Mouse (Mus musculus): ENCODE results near the gene Cep55. TPM values are rescaled to one million over a fixed set of nuclear protein-coding genes. Genes with fewer than 3 reads are reported as not detected.

Gene Cep55
- polyA plus RNA-seq, 1 experiment from 2014 or later, result 30.0 TPM

DNA sequence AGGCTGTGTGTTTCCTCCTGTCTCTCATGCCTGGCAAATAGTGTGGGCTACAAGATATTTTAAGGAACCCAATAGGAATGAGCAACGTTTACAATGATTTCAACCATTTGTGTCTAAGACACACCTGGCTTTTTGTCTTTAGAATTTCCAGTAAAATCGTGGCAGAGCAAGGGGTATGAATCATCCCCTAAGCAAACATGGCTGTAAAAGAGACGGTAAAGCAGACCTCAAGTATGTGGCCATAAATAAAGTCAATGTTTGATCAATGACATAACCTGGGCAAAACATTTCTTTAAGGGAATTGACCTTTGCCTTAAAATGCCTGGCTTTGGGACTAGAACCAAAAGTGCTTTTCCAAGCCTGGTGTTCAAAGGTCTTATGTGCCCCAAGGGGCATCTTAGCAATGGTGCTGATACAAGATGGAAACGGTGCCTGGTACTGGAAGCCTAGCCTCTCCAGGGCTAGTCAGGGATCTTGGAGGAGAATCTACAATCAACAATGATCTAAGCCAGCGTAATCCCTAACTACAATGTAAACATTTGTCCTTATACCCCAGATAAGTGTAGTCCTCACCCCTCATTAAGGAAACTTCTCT lies 28.2 kb downstream of the Cep55 start:
- no peak for ATAC-seq (replicated peaks; ENCODE audit: low FRiP score)
- Histone ChIP-seq H3K36me3 (no peaks in the 10 kb centered on the region), H3K9ac (no peak overlapping the region), H3K27ac (no peak overlapping the region), H3K27me3 (peaks cover 7% of the 10 kb centered on the region; the same call in 1 of the 2 replicates), H3K4me2 (no peak overlapping the region), H3K9me3 (replicated peaks) (no peaks in the 10 kb centered on the region), H3K4me3 (replicated peaks) (no peak overlapping the region), H3K4me1 (0 out of 2 replicates have a peak, but pooled peaks cover 2% of the 10 kb centered on the region)
- 48% methylated on average over 5 of the region's 5 CpGs for WGBS

DNA sequence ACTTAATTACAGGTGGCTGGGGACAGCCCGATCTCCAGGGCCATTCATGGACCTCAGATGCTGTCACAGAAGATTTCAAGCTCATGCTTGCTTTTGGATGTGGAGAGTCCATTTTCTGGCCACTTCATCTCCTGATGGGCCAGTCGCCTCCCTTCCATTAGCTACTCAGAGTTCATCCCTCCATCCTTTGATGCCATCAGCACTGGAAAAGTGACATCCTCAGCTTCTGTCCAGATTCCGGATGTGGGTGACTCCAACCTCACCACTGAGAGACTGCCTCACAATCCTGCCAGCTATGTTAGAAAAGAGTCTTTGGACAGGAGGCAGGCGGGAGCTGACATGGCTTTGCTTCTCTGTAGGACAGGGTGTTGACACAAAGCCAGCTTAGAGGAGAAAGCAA lies 31.0 kb downstream of the Cep55 start:
- Histone ChIP-seq H3K27me3 (peaks cover 7% of the 10 kb centered on the region; the same call in 1 of the 2 replicates), H3K4me2 (no peak overlapping the region), H3K4me1 (0 out of 2 replicates have a peak, but pooled peaks cover 2% of the 10 kb centered on the region), H3K27ac (no peak overlapping the region), H3K36me3 (no peaks in the 10 kb centered on the region), H3K9me3 (replicated peaks) (no peaks in the 10 kb centered on the region), H3K4me3 (replicated peaks) (no peak overlapping the region), H3K9ac (no peak overlapping the region)
- no peak for ATAC-seq (replicated peaks; ENCODE audit: low FRiP score)
- WGBS, result 84% methylated on average over 4 of the region's 4 CpGs

DNA sequence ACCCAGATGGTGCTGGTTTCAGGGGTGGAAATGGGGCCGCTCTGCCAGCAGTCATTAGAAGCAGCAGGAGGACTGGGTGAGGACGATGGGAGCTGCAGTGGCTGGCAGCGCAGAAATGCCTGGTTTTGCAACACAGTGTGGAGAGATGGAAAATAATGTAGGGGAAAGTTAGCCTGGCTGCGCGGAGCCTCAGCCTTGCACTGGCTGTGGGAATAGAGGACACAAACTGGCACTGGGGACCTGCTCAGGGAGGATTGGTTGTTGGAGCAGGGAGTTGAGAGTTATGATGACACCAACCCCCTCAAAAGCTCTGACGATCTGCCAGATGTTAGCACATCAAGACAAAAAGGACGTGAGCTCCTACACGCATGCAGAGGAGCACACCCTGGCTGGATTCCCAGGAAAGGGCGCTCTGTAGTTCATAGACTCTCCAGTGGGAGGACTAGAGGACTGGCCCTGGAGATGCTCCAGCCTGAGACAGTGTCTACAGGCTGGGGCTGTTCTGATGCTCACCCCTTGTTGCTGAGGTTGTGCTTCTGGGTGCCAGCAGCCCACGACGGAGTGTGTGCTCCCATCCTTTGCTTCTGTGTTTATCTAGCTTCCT lies 32.2 kb downstream of the Cep55 start:
- H3K4me3 ChIP-seq (replicated peaks), result no peak overlapping the region
- 56% methylated on average over 11 of the region's 11 CpGs for WGBS
- no peaks in the 10 kb centered on the region for H3K9me3 ChIP-seq (replicated peaks)
- peak; percentile 78 for ATAC-seq (replicated peaks; ENCODE audit: low FRiP score)
- H3K9ac ChIP-seq, result no peak overlapping the region
- H3K27me3 ChIP-seq, result peaks cover 7% of the 10 kb centered on the region; the same call in 1 of the 2 replicates
- no peaks in the 10 kb centered on the region for H3K36me3 ChIP-seq
- no peak overlapping the region for H3K4me2 ChIP-seq
- peaks cover 9% of the 10 kb centered on the region; the same call in 1 of the 2 replicates for H3K4me1 ChIP-seq
- no peak overlapping the region for H3K27ac ChIP-seq

DNA sequence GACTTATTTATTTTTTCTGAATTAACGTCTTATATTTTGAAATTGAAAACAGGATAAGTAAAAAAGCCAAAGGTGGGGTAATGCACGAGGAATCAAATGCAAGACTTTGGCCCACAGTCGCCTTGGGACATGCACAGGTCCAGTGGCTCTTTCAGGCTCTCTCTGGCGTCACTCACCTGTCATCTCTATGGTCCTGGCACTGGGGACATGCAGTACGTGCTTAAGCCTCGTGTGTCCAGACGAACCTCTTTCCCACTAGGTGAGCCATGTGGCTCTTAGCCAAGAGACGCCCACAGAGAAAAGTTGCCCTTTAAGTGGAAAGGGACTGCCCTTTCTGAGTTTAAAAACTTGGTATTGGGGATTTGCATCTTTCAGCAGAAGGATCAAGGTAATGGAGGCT lies 34.5 kb downstream of the Cep55 start:
- no peaks in the 10 kb centered on the region for H3K36me3 ChIP-seq
- no peak for ATAC-seq (replicated peaks; ENCODE audit: low FRiP score)
- peaks cover 9% of the 10 kb centered on the region; the same call in 1 of the 2 replicates for H3K4me1 ChIP-seq
- H3K9ac ChIP-seq, result no peak overlapping the region
- H3K4me2 ChIP-seq, result no peak overlapping the region
- H3K27ac ChIP-seq, result no peak overlapping the region
- WGBS, result 77% methylated on average over 8 of the region's 8 CpGs
- H3K9me3 ChIP-seq (replicated peaks), result no peaks in the 10 kb centered on the region
- no peak overlapping the region for H3K4me3 ChIP-seq (replicated peaks)
- peaks cover 11% of the 10 kb centered on the region; the same call in 1 of the 2 replicates for H3K27me3 ChIP-seq

DNA sequence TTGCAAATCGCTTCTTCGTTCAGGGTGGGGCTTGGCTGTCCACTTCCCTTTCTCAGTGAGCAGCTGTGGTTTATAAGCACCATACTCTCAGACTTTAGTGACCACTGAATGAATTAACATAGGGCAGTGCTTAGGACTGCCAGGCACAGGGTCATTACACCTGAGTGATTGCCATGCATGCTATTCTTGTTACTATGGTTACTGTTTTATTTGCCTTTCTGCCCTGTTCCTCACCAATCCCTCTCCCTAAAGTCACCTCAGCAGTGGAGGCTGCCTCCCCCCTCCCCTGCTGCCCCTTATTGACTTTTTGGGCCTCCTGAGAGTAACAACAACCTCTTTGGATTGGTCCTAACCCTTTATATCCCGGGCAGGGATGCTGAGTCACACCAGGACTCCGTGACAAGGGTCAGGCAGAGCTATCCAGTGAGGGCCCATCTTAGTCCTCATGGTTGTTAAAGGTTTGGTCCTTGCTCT lies 36.7 kb downstream of the Cep55 start:
- ATAC-seq (replicated peaks; ENCODE audit: low FRiP score), result peak; percentile 84
- no peak overlapping the region for H3K27ac ChIP-seq
- WGBS, result 23% methylated on average over 4 of the region's 4 CpGs

DNA sequence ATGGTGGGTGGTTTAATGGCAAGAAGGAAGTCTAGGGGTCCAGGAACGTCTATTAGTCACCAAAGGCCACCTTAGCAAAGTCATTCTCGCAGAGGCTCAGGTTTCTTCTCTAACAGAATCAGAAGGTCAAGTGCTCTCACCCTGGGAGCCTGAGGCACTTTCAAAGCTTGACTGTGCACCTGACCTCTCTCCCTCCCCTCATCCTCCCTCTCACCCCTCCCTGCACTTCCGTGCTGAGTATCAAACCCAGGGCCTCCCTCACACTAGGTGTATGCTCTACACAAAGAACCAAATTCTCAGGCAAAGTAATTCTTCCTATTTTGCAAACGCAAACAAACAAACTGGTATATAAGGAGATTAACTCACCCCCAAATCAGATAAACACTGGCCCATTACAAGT lies 41.4 kb downstream of the Cep55 start:
- H3K4me3 ChIP-seq (replicated peaks), result no peak overlapping the region
- no peaks in the 10 kb centered on the region for H3K36me3 ChIP-seq
- ATAC-seq (replicated peaks; ENCODE audit: low FRiP score), result no peak
- no peak overlapping the region; the same call in 1 of the 2 replicates for H3K4me2 ChIP-seq
- H3K9ac ChIP-seq, result no peak overlapping the region
- WGBS, result 6% methylated on average over 4 of the region's 4 CpGs
- H3K9me3 ChIP-seq (replicated peaks), result no peaks in the 10 kb centered on the region
- peaks cover 47% of the 10 kb centered on the region for H3K27me3 ChIP-seq
- H3K27ac ChIP-seq, result no peak overlapping the region
- H3K4me1 ChIP-seq, result peaks cover 29% of the 10 kb centered on the region

More for the DNA sequence above, 36.7 kb downstream of the Cep55 start:
- H3K4me1 ChIP-seq, result peaks cover 18% of the 10 kb centered on the region
- no peaks in the 10 kb centered on the region for H3K36me3 ChIP-seq
- H3K4me3 ChIP-seq (replicated peaks), result no peak overlapping the region
- H3K27me3 ChIP-seq, result peaks cover 23% of the 10 kb centered on the region
- H3K9ac ChIP-seq, result no peak overlapping the region
- H3K4me2 ChIP-seq, result no peak overlapping the region
- H3K9me3 ChIP-seq (replicated peaks), result no peaks in the 10 kb centered on the region

DNA sequence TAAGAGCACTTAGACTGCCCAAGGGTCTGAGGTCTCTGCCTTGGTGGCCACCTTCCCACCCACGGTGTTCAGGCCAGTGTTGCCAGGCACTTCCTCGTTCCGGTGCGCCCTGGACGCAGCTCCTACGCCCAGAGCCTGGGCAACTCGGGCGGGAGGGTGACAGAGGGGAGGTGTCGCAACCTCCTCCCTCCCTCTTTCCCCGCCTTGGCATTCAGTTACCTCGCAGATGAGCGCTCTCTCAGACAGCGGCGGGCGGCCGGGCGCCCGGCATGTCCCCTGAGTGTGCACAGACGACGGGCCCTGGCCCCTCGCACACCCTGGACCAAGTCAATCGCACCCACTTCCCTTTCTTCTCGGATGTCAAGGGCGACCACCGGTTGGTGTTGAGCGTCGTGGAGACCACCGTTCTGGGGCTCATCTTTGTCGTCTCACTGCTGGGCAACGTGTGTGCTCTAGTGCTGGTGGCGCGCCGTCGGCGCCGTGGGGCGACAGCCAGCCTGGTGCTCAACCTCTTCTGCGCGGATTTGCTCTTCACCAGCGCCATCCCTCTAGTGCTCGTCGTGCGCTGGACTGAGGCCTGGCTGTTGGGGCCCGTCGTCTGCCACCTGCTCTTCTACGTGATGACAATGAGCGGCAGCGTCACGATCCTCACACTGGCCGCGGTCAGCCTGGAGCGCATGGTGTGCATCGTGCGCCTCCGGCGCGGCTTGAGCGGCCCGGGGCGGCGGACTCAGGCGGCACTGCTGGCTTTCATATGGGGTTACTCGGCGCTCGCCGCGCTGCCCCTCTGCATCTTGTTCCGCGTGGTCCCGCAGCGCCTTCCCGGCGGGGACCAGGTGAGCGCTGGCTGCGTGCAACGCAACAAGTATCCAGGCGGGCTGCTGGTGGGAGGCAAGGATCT lies 42.3 kb downstream of the Cep55 start, which contains the start of gene Ffar4:
Ffar4 (plus strand) TSS at position 214 of the 901 bp plus-strand sequence.
- H3K36me3 ChIP-seq, result no peaks in the 10 kb centered on the region
- H3K4me2 ChIP-seq, result peak within 1 kb of the TSS; percentile 69
- peak within 1 kb of the TSS; percentile 26; the same call in 1 of the 2 replicates for H3K9ac ChIP-seq
- peak within 1 kb of the TSS; percentile 39 for H3K4me3 ChIP-seq (replicated peaks)
- H3K27ac ChIP-seq, result no peak within 1 kb of the TSS
- WGBS, result under 1% methylated on average over 77 of the region's 77 CpGs
- H3K27me3 ChIP-seq, result peaks cover 47% of the 10 kb centered on the region
- H3K9me3 ChIP-seq (replicated peaks), result no peaks in the 10 kb centered on the region
- peak; percentile 65 for ATAC-seq (replicated peaks; ENCODE audit: low FRiP score)
- peaks cover 23% of the 10 kb centered on the region for H3K4me1 ChIP-seq

DNA sequence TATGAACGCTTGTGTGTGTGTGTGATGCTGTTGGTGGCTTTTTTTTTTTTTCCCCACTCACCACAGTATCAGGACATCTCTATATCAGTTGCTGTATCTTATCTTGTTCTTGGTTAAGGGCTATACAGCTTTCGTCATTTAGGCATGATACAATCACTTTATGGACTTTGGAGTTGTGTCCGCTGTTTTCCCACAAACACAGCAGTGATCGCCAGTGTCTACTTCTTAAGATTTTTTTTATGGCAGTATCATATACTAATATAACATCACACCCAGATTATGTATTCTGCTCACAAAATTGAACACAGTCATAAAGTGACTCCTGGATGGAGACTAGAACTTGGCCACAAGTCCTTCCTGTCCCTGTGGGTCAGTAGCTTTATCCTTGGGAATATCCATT lies 53.1 kb downstream of the Cep55 start:
- Histone ChIP-seq H3K27me3 (no peaks in the 10 kb centered on the region), H3K9ac (no peak overlapping the region), H3K36me3 (no peaks in the 10 kb centered on the region), H3K27ac (no peak overlapping the region), H3K9me3 (replicated peaks) (no peaks in the 10 kb centered on the region), H3K4me1 (no peaks in the 10 kb centered on the region), H3K4me3 (replicated peaks) (no peak overlapping the region), H3K4me2 (no peak overlapping the region)
- 91% methylated on average over 4 of the region's 4 CpGs for WGBS
- ATAC-seq (replicated peaks; ENCODE audit: low FRiP score), result no peak

DNA sequence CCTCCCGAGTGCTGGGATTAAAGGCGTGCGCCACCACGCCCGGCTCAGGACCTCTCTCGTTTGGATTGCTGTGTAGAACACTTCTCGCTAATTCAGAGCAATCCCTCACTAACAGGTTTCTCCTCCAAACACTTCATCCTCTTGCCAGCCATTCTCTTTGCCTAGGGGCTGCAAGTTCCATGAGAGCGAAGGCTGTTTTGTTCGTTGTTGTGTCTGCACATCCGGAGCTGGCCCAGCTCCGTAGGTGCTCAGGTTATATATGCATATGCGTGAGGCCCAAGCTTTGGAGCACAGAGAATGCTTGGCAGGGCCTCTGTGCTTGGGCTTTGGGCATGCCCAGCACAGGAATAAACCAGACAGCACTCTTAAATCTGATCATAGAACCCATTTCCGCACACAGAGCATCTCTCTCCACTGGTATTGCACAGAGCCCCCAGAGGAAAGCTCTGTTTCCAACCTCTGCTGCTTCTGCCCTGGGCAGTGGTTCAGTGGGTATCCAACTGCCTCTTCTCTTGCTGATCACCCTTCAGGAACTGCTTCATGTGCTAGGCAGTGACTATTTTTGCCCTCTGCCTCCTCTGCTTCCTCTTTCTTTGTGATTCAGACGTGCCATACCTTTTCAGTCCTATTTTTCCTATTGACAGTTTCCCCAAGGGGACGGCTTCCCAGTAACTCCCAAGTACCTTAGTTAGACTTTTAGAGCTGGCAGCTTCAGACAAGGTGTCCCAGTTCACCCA lies 54.9 kb downstream of the Cep55 start:
- Histone ChIP-seq H3K4me2 (no peak overlapping the region), H3K36me3 (no peaks in the 10 kb centered on the region), H3K27me3 (no peaks in the 10 kb centered on the region), H3K4me3 (replicated peaks) (no peak overlapping the region), H3K9ac (no peak overlapping the region), H3K9me3 (replicated peaks) (no peaks in the 10 kb centered on the region), H3K27ac (no peak overlapping the region), H3K4me1 (no peaks in the 10 kb centered on the region)
- WGBS, result 90% methylated on average over 15 of the region's 15 CpGs
- no peak for ATAC-seq (replicated peaks; ENCODE audit: low FRiP score)

DNA sequence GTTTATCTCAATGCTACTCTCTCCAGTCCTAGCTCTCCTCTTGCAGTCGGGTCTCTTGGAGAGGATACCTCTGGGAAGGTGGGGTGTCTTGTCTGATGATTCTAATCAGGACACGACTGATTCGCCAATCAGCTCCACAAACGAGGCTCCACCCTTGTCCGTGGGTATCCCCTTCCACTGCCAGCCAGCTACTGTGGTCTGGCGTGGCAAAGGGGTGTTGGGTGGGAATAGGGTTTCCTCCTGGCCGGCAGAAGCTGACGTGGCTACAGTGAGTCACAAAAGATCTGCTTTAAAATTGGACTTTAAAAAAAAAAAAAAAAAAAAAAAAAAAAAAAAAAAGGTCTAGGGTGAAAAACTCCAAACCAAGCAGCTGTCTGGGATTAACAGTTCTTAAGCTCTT lies 56.2 kb downstream of the Cep55 start:
- 85% methylated on average over 8 of the region's 8 CpGs for WGBS
- Histone ChIP-seq H3K9ac (no peak overlapping the region), H3K4me1 (no peaks in the 10 kb centered on the region), H3K27ac (no peak overlapping the region), H3K27me3 (no peaks in the 10 kb centered on the region), H3K4me3 (replicated peaks) (no peak overlapping the region), H3K36me3 (no peaks in the 10 kb centered on the region), H3K4me2 (no peak overlapping the region), H3K9me3 (replicated peaks) (no peaks in the 10 kb centered on the region)
- ATAC-seq (replicated peaks; ENCODE audit: low FRiP score), result no peak

DNA sequence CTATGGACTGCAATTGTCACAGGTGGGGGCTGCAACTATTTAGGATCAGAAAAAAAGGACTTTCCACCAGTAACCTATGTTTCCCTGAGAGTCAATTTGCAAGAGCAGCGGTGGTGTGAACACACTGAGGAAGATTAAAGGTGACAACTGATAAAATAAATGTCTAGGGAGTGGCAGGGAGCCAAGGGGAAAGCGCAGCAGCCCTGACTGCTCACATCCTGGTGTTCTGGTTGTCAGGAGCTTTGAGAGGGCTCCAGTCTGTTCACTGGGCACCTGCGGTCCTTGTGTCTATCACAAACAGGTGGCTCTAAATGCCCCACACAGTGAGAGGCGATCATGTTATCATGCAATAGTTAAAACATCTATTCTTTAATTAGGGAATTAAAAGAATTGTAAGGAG lies 57.8 kb downstream of the Cep55 start:
- Histone ChIP-seq H3K4me1 (no peaks in the 10 kb centered on the region), H3K4me3 (replicated peaks) (no peak overlapping the region), H3K36me3 (no peaks in the 10 kb centered on the region), H3K27me3 (no peaks in the 10 kb centered on the region), H3K4me2 (no peak overlapping the region), H3K27ac (no peak overlapping the region), H3K9me3 (replicated peaks) (no peaks in the 10 kb centered on the region), H3K9ac (no peak overlapping the region)
- WGBS, result 47% methylated on average over 4 of the region's 4 CpGs
- no peak for ATAC-seq (replicated peaks; ENCODE audit: low FRiP score)
